In genomic region chr6:34514655-34515054, GRCm38 (mm10) we compare ENCODE assay signal across 12 mouse cellular contexts. TPM values are rescaled to one million over a fixed set of nuclear protein-coding genes. Genes with fewer than 3 reads are reported as not detected.
DNase-seq lines count a peak whose midpoint lies in the region; ATAC-seq and TF ChIP-seq lines count a peak whose summit lies in the region.
"Had no signal": no experiment of that assay in that cellular context is flagged by ENCODE, and none has a peak within 500 bp of the region (broad histone marks: within the 10 kb centered on the region; RNA-seq: fewer than 3 reads in every experiment).

No protein-coding gene starts in this region.

- peak; percentile 30 for DNase-seq in embryo, embryonic 10.5 days (ENCODE audit: low spot score)
- no peak for DNase-seq in embryo, embryonic 10 days (ENCODE audit: low spot score)
- DNase-seq in kidney, postnatal 0 days (ENCODE audit: low spot score): peak; percentile 79
- peak; percentile 46 to 48 for DNase-seq in right cerebral cortex, postnatal 10 days (ENCODE audit: low spot score in 2 of 2)
- no peak for DNase-seq in right cerebral cortex, postnatal 14 days
- DNase-seq in thymus, adult 2 months: no peak
- DNase-seq in neural tube, embryonic 10.5 days (ENCODE audit: extremely low spot score, low spot score): no peak
- DNase-seq: B cell, adult 2 months; cerebellum, adult 8-10 months; layer of hippocampus, adult 9-11 months had no signal

- no peaks in the 10 kb centered on the region for H3K36me3 ChIP-seq in kidney, postnatal 0 days (ENCODE audit: insufficient read depth, low read length)
- H3K36me3 ChIP-seq in kidney, embryonic 14.5 days (ENCODE audit: control insufficient read depth, insufficient read depth, low read length): no peaks in the 10 kb centered on the region
- no peaks in the 10 kb centered on the region for H3K36me3 ChIP-seq in thymus, adult 2 months (ENCODE audit: control insufficient read depth, insufficient read depth, low read length)
- H3K36me3 ChIP-seq: heart, embryonic 13.5 days had no signal

- H3K4me3 ChIP-seq in kidney, postnatal 0 days (replicated peaks; ENCODE audit: low read depth, low read length): no peak overlapping the region
- H3K4me3 ChIP-seq in kidney, embryonic 14.5 days (ENCODE audit: low read length): no peak overlapping the region
- no peak overlapping the region for H3K4me3 ChIP-seq in thymus, adult 2 months (ENCODE audit: control insufficient read depth, insufficient read depth, low read length)
- H3K4me3 ChIP-seq: heart, embryonic 13.5 days had no signal

- H3K27me3 ChIP-seq in kidney, postnatal 0 days (ENCODE audit: insufficient read depth, low read length): no peaks in the 10 kb centered on the region
- no peaks in the 10 kb centered on the region for H3K27me3 ChIP-seq in kidney, embryonic 14.5 days (ENCODE audit: control insufficient read depth, insufficient read depth, low read length)
- H3K27me3 ChIP-seq in thymus, adult 2 months (ENCODE audit: control insufficient read depth, insufficient read depth, low read length): no peaks in the 10 kb centered on the region
- H3K27me3 ChIP-seq: heart, embryonic 13.5 days had no signal

- 0 out of 2 replicates have a peak, but pooled peaks cover 4% of the 10 kb centered on the region for H3K4me1 ChIP-seq in kidney, postnatal 0 days (replicated peaks; ENCODE audit: insufficient read depth, low read length)
- no peaks in the 10 kb centered on the region for H3K4me1 ChIP-seq in kidney, embryonic 14.5 days (ENCODE audit: control insufficient read depth, insufficient read depth, low read length)
- no peaks in the 10 kb centered on the region for H3K4me1 ChIP-seq in thymus, adult 2 months (replicated peaks; ENCODE audit: control insufficient read depth, insufficient read depth, low read length)

- no peak overlapping the region for H3K27ac ChIP-seq in kidney, postnatal 0 days
- no peak overlapping the region for H3K27ac ChIP-seq in kidney, embryonic 14.5 days (ENCODE audit: low read depth, low read length)
- no peak overlapping the region for H3K27ac ChIP-seq in thymus, adult 2 months (ENCODE audit: control insufficient read depth, insufficient read depth, low read length)
- H3K27ac ChIP-seq: heart, embryonic 13.5 days had no signal

- no peak for TF ChIP-seq POLR2A in thymus, adult 2 months (IDR thresholded peaks at IDR 0.05; ENCODE audit: control insufficient read depth, extremely low read depth, insufficient read depth, low read length, poor library complexity)

- no peak overlapping the region for H3K4me2 ChIP-seq in kidney, postnatal 0 days (ENCODE audit: low read length)
- H3K4me2 ChIP-seq in kidney, embryonic 14.5 days (replicated peaks; ENCODE audit: low read depth, low read length): no peak overlapping the region
- H3K4me2 ChIP-seq: heart, embryonic 13.5 days had no signal

- TF ChIP-seq CTCF in kidney, postnatal 0 days (IDR thresholded peaks at IDR 0.05; ENCODE audit: low read depth): peak; percentile 71
- TF ChIP-seq CTCF in thymus, adult 2 months (IDR thresholded peaks at IDR 0.05; ENCODE audit: borderline replicate concordance, control insufficient read depth, extremely low read depth, insufficient read depth, low read length, poor library complexity): no peak

- no peak for ATAC-seq in kidney, postnatal 0 days (replicated peaks; ENCODE audit: low FRiP score, low read depth)
- ATAC-seq in kidney, embryonic 14.5 days (ENCODE audit: low FRiP score, low TSS enrichment): no peak

- no peaks in the 10 kb centered on the region for H3K9me3 ChIP-seq in kidney, postnatal 0 days (replicated peaks; ENCODE audit: low read length)
- no peaks in the 10 kb centered on the region for H3K9me3 ChIP-seq in kidney, embryonic 14.5 days (ENCODE audit: control insufficient read depth, low read length)
- H3K9me3 ChIP-seq: heart, embryonic 13.5 days had no signal

- H3K9ac ChIP-seq in kidney, postnatal 0 days (ENCODE audit: low read depth, low read length): no peak overlapping the region
- H3K9ac ChIP-seq in kidney, embryonic 14.5 days (ENCODE audit: low read depth, low read length): no peak overlapping the region
- H3K9ac ChIP-seq: heart, embryonic 13.5 days had no signal

- 40% methylated on average over 5 of the region's 5 CpGs for WGBS in kidney, postnatal 0 days
- 45% methylated on average over 5 of the region's 5 CpGs for WGBS in kidney, embryonic 14.5 days
- 79% methylated on average over 5 of the region's 5 CpGs for whole genome bisulfite sequencing in thymus, adult 2 months

RNA-seq across cellular contexts. Expression of gene Bpgm, which starts 38.6 kb away (rescaled TPM):
- polyA plus RNA-seq in kidney, postnatal 0 days (2015; fragmentation: Nextera tagmentation; extraction: Ambion mirVana): 38.7 and 40.9 TPM in 2 replicates
- 32.3 and 42.3 TPM in 2 replicates for polyA plus RNA-seq in kidney, embryonic 14.5 days (2014; fragmentation: Nextera tagmentation; extraction: Ambion mirVana)
- polyA plus RNA-seq in thymus, adult 2 months (2012; rRNA removed): 19.6 and 22.5 TPM in 2 replicates

Comparison
In these comparisons a context has a peak if more than half of its experiments do, and no peak if none do; other contexts are left out.
1. DNase-seq: peak in embryo, embryonic 10.5 days (single experiment), kidney, postnatal 0 days (single experiment) and right cerebral cortex, postnatal 10 days (2 of 2); none in embryo, embryonic 10 days (single experiment), right cerebral cortex, postnatal 14 days (single experiment), thymus, adult 2 months (single experiment) and neural tube, embryonic 10.5 days (single experiment).